Mouse (Mus musculus): ENCODE results near the gene Tnpo2. TPM values are rescaled to one million over a fixed set of nuclear protein-coding genes. Genes with fewer than 3 reads are reported as not detected.
A peak's percentile ranks its signal among the peaks of the same experiment; 100 is the strongest.

The Tnpo2 gene
- polyA plus RNA-seq, 1 experiment = 53.0 TPM

DNA sequence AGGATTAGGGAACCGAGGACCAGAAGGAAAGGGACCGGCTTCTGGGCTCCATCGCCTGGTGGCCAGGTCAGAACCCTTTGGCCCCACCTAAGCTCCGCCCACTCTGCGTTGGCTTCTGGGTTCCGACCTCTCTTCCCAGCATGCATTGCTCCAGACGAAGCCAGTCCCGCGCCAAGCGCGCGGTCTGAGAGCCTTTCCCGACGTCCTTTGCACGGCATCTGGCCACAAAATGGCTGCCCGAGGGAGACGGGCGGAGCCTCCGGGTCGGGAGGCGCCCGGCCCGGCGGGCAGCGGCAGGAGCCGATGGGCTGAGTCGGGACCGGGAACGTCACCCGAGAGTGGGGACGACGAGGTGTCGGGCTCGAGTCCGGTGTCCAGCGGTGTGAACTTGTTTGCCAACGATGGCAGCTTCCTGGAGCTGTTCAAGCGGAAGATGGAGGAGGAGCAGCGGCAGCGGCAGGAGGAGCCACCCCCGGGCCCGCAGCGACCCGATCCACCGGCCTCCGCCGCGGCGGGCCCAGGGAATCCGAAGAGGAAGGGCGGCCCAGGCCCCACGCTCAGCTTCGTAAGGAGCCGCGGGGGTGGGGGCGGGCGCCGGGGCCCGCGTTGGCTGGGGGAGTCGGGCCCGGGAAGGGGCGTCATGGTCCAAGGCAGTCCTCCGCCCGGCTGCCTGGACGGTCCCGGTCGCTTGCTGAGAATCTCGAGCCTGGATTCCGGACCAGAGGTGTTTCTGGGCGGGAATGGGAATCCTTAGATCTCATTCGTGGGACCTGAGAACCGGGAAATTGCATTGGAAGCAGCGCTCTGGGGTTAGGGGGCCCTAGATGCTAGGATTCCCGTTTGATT lies 9.8 kb upstream of the Tnpo2 start, which contains the start of gene Trir:
Gene Trir, plus strand, starts transcription at position 154 of the 846 bp plus-strand sequence.
- peak; percentile 97 for DNase-seq (ENCODE audit: low spot score)

DNA sequence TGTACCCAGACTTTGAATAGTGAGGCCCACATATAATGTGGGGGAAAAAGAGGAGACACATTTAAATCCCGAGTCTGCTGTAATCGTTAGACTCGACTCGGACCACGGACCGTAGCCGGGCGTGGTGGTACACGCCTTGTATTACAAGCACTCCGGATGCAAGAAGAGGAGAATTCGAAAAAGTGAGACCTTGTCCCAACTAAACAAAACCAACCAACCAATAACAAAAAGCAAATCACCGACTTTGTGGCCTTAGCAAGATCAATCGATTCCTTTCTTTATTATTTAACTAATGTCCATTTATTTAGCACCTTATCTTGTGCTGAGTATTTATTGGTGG lies 9.2 kb upstream of the Tnpo2 start:
- no peak for DNase-seq (ENCODE audit: low spot score)

DNA sequence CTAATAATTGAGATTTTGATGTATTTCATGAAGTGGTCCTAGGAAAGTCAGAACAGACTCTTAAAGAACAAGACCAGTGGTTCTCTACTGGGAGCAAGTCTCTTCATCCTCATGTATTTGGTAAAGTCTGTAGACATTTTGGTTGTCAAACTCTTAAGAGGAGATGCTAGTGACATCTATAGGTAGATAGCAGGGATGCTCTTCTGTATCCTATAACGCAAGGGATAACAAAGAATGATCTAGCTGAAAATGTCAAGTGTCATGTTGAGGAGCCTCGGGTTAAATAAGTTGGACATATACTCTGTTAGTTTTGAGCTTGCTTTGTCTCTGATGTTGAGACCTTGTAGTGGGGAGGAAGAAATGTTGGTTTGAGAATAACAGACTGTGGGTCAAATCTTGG lies 8.8 kb upstream of the Tnpo2 start:
- DNase-seq (ENCODE audit: low spot score) = no peak

DNA sequence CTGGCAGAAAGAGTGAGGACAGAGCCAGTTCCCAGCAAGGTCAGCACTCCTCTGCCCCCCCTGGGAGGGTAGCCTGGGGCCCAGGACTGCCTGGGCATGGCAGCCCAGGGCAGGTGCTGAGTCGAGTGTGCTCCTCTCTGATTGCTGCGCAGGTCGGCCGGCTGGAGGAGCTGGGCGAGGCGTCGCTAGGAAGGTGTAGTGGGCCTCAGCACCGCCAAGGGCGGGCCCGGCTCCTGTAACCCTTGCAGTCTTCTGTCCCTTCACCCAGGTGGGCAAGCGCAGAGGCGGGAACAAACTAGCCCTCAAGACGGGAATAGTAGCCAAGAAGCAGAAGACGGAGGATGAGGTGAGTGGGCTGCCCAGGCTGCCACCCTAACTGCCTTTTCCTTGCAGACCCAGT lies 7.4 kb upstream of the Tnpo2 start:
- DNase-seq (ENCODE audit: low spot score) = no peak

DNA sequence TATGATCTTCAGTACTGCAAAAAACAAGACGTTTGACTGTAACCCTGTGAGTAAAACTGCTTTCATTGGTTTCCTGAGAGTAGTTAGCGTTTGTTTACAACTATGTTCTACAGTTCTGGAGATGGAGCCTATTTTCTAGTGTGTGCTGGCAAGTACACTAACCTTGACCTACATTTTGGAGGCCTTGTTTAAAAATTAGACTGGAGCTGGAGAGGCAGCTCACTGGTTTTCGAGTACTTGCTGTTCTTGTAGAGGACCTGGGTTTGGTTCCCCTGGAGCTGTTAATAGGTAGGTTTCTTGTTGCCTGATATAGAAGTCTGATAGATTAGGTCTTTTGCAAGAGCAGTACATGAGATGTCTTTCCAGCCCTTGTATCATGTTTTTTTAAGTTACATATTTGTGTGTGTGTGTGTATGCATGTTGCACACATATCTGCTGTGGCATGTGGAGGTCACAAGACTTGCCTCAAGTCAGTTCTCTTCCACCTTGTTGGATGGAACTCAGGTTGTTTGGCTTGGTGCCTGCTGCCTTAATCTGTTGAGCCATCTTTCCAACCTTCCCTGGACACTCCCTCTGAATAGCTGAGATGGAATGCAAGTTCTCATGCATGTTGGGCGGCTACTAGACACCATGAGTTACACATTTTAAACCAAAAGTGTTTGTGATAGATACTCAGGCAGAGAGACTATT lies 3.9 kb upstream of the Tnpo2 start:
- no peak for DNase-seq (ENCODE audit: low spot score)

DNA sequence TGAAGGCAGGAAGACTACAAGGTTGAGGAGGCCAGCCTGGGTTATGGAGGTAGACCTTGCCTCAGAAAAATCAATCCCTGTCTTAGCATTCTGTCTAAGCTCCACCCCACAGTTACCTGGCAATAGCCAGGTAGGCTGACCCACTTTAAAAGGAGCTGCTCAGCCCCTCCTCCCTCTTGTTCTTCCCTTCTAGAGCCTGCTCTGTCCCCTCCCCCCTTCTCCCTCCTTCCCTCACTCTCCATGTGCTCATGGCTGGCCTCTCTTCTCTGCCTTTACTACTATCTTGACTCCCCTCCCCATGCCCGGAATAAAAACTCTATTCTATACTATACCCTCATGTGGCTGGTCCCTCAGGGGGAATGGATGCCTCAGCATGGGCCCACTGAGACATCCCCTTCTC lies 2.8 kb upstream of the Tnpo2 start:
- no peak for DNase-seq (ENCODE audit: low spot score)

DNA sequence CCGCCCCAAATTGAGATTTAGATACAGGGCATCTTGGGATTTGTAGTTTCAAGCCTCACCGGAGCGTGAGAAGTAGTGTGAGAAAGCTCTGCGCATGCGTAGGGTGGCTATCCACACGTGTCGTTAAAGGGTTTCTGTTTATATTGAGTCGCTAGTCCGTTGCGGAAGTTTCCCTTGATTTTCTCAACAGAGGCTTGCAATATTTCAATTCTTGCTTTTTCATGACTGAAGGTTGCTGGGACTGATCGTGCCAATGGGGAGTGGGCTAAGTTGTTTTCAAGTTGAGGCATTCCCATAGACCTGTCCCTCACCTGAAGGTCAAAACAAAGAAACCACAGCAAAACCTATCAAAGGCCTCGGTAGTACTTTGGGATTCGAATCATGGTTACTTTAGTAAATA lies 2.0 kb upstream of the Tnpo2 start:
- DNase-seq (ENCODE audit: low spot score) = no peak

DNA sequence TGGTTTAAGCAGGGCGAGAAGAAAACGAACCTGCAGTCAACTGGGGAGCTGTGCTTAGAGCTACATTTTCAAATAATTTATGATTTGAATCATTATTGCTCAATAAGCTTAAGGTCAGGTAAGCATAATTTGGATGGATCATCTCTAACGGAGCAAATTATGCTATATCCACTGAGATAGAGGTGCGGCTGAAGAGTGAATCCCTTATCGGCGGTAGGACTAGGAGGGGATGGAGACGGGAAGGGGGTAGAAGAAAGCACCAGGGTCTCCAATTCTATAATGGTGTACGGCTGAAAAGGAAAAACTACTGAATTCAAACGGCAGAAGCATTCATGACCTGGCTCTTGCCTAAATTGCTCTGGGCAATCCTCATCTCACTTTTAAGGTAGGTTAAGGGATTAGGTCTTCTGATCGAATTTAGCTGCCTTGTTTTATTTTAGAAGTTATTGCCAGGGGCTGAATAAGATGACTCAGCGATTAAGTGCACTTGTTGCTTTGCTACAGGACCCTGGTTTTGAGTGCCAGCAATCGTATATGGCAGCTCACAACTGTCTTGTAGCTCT lies 1.5 kb upstream of the Tnpo2 start:
- DNase-seq (ENCODE audit: low spot score) = no peak

DNA sequence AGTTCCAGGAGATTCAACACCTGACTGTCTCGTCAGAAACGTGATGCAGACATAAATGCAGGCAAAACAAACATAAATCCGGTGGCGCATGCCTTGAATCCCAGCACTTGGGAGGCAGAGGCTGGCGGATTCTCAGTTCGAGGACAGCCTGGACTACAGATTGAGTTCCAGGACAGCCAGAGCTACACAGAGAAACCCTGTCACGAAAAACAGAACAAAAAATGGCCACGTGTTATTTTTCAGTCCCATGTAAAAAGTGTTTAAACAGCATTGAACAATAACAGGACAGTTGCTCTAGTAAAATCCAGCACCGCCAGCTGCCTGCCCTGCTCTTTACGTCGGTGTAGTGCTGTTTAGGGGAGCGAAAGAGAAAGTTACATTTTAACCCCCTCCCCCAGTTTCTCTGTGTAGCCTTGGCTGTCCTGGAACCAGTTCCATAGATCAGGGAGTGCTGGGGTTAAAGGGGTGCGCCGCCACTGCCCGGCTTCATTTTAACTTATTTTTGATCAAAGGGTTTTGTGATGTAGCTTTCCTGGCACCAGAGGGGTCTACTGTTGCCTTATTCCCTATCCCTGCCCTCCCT lies 896 bp upstream of the Tnpo2 start:
- DNase-seq (ENCODE audit: low spot score) = no peak

DNA sequence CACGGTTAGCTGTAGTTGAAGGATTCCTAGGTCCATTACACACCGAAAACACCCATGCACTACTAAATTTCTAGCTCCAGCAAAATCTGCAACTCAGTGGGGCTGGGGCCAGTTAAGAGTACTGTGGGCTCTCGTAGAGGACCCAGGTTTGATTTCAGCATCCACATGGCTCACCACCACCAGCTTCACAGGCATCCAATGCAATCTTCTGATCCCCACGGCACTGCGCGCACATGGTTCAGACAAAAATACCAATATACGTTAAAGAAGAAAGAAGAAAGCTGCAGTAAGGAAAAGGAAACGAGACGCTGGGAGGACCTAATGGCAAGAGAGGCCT lies 366 bp upstream of the Tnpo2 start:
- no peak for DNase-seq (ENCODE audit: low spot score)

DNA sequence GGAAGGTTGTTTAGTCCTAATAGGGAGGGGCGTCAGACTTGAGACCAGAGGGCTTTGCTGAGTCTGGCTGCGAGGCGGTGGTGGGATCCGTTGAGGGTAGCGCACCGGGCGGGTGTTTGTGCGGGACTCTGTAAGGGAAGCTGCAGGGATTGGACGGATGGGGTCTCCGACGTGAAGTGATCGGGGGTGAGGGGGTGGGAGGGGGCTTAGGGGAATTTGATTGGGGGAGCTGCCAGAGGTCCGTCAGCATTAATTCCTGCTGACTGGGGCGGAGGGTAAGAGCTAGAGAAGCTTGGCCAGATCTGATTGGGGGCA lies 608 bp downstream of the Tnpo2 start:
- DNase-seq (ENCODE audit: low spot score) = no peak

DNA sequence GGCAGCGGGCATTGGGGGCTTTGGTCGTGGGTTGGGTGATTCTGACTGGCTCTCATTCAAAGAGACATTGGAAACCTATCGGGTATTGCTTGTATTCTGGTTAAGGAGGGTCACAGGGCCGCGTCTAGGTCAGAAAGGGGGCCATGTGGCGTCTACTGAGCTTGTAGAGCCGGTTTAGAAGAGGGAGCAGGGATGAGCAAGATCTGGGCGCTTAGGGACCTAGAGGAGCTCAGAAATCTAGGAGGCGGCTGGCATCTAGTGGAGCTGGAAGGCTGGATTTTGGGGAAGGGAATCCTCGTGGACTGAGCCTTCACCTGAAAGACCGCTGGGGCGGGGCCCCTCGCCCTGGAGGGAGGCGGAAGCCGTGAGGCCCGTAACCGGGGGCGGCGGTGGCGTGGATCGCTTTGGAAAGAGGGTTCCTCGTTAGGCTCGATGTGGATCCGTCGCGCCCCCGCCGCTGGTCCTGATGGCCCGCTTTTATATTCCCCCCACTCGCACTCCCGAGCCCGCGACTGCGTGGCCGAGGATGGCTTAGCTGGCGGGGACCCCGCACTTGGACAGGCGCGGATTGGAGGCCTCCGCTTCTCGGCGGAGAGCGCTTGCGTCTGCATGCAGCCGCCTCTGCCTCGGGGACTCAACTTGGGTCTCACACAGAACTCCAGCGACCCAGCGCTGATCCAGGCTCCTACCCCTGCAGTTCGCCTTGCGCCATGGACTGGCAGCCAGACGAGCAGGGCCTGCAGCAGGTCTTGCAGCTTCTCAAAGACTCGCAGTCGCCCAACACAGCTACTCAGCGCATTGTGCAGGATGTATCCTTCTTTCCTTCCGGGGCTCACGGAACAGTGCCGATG lies 1.2 kb downstream of the Tnpo2 start:
- peak; percentile 54 for DNase-seq (ENCODE audit: low spot score)

DNA sequence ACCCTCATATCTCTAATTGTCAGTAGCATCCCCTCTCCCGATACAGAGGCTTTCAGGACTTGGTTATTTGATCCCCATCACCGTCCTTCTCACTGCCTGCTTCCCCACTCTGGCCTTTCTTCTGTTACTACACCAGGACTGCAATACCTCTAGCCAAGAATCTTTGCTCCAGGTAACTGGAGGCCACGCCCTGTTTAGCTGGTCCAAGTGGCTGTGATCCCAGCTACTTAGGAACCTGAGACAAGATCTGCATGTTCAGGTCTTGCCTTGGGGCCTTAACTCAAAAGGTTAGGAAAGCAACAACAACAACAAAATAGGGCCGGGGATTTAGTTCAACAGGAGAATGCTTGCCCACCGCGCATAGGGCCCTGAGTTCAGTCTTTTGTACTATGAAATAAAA lies 6.9 kb downstream of the Tnpo2 start:
- DNase-seq (ENCODE audit: low spot score) = no peak

DNA sequence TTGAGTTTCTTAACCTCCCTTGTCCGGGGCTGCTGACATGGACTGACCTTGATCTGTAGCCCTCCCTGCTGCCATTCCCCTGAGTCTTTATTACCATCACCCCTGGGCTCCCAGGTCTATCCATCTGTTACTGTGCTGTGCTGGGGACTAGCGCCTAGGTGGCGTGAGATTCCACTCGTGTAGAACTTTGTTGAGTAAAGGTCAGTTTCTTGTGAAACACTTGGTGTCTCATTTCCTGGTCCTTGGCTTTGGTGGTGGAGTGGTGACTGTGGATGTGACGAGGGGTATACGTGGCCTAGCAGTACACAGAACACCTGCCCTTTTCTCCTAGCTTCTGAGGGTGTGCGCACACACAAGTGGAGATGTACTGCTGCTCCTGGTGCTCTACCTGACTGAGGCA lies 20.7 kb downstream of the Tnpo2 start:
- no peak for DNase-seq (ENCODE audit: low spot score)

DNA sequence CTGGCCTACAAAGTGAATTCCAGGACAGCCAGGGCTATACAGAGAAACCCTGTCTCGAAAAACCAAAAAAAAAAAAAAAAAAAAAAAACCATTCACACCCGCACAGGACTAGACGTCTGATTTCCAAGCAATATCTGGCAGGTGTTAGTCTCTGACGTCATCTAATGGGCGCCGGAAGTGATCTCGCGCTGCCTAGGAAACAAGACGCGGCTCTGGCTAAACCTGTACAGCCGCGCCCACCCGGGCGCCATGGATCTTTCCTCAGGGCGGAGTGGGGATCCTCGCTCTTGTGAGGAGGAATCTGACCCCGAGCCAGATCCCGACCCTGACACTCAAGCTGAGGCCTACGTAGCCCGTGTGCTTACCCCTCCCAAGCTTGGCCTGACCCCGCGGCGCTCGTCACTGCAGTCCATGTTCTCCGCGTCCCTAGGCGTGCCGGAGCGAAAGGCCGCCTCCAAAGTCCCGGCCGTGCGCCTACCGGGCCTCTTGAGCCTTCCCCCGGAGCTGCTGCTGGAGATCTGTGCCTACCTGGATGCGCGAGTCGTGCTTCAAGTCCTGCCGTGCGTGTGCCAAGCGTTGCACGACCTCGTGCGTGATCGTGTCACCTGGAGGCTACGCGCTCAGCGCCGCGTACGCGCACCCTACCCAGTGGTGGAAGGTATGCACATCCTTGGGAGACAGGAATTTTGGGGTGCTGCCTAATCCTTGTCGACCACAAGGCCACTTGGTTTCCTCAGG lies 23.3 kb downstream of the Tnpo2 start, which contains the start of gene Fbxw9:
Gene Fbxw9, plus strand, starts transcription at position 177 of the 738 bp plus-strand sequence.
- peak; percentile 64 for DNase-seq (ENCODE audit: low spot score)

DNA sequence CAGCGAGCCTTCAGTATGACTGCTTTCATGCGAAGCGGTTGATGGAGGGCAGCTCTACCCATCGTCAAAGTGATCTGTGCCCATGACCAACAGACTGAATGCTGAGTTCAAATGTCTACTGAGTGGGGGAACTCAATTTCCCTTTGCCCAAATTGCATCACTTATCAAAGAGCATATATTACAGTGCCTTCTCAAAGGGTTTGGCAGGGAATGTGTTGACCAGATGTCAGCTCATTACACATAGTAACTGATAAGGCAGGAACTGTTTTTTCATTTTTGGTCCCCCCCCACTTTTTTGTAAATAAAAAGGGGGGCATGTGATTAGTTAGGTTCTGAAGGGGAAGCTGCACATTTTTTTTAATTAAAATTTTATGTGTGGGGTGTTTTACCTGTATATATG lies 25.9 kb downstream of the Tnpo2 start:
- no peak for DNase-seq (ENCODE audit: low spot score)

DNA sequence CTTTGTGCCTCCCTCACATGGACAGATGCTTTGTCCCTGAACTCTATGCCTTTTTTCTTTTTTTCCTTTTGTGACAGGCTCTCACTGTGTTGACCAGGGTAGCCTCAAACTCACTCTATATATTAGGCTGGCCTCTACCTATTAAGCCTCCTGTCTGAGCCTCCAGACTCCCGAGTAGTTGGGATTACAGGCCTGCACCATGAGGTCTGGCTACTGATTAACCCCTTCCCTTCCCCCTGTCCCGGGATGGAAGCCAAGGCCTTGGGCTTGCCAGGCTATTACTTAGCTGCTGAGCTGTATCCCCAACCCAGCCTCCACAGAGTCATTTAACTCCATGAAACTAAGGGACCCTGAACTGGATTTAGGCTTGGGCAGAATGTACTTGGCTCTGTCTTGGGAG lies 28.5 kb downstream of the Tnpo2 start:
- DNase-seq (ENCODE audit: low spot score) = no peak

DNA sequence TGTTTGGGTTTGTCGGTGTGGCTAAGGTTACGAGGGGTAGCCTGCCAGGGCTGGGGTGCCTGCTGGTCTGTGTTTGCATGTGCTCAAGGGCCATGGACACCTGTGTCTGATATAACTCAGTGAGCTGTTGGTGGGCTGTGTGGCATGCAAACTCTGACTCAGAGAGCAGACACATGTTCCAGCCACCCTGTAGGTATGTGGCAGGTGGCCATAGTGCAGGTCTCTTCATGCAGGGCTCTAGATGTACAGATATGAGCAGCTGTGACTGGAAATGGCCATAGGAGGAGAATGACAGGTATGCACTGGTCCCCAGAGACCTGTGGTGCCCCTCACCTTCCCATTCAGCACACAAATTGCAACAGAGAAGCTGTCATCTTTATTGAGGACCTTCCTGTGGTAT lies 30.4 kb downstream of the Tnpo2 start:
- DNase-seq (ENCODE audit: low spot score) = no peak

DNA sequence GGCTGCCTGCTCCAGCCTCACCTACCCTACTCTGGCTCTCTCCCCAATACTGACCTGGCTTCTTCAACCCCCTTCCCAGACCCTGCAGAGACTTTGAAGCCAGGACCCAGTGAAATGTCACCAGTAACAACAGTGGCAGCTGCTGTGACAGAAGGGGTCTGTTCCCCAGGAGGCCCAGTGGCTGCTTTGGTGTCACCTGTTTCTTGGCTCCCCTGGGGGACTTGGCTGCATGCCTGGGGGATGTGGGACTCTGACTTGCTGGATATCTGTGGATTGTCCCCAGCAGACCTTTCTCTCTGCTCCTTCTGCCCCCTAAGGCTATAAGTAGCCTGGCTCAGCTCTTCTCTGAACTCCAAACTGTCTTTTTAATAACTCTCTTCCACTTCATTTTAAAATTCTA lies 31.3 kb downstream of the Tnpo2 start, which contains the start of gene Gm5741:
Gene Gm5741, minus strand, starts transcription at position 1 of the 400 bp plus-strand sequence.
- DNase-seq (ENCODE audit: low spot score) = no peak

DNA sequence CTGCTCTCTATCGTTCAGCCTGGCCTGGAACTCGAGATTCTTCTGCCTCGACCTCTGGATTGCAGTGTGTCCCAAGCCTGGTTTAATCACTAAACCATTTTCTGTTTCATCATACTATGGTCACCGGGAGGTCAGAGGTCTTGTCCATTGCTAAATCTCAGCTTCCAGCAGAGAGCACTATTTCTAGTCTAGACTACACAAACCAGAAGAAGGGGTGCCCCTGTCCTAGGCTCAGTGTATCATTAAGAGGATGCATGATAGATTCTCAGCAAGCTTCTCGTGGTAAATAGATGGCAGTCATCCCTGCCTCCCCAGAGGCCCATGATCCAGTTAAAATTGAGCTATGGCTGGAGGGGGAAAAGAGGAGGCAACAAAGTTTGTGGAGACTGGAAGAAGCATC lies 34.3 kb downstream of the Tnpo2 start:
- DNase-seq (ENCODE audit: low spot score) = no peak
